Mouse (Mus musculus) hindbrain, embryonic 12.5 days (tissue): Measurements from ENCODE around the gene Vmp1. TPM values are rescaled to one million over a fixed set of nuclear protein-coding genes. Genes with fewer than 3 reads are reported as not detected.

ENCODE experiments used
- ATAC-seq: fragments of 200-750 bp; cut with Nextera tagmentation; 2 replicates; pipeline ENCODE4 v1.8.0; 2017; ENCODE audit warnings: moderate TSS enrichment; ENCODE audit not compliant: low FRiP score
- H3K27ac ChIP-seq: fragments of 300-500 bp; sonication (generic); 2 replicates; pipeline ENCODE4 v1.5.1; 2016; ENCODE audit warnings: mild to moderate bottlenecking
- H3K27me3 ChIP-seq: fragments of 300-500 bp; sonication (generic); 2 replicates; pipeline ENCODE4 v1.6.1; 2016; ENCODE audit warnings: mild to moderate bottlenecking
- H3K36me3 ChIP-seq: fragments of 300-500 bp; sonication (generic); 2 replicates; pipeline ENCODE4 v1.6.1; 2016; ENCODE audit warnings: mild to moderate bottlenecking
- H3K4me1 ChIP-seq: fragments of 300-500 bp; sonication (generic); 2 replicates; pipeline ENCODE4 v1.6.1; 2016
- H3K4me2 ChIP-seq: fragments of 300-500 bp; sonication (generic); replicated peaks from 2 replicates; pipeline ENCODE4 v1.6.1; 2016; ENCODE audit warnings: mild to moderate bottlenecking
- H3K4me3 ChIP-seq: fragments of 300-500 bp; sonication (generic); 2 replicates; pipeline ENCODE4 v1.5.1; 2016; ENCODE audit warnings: mild to moderate bottlenecking
- H3K9ac ChIP-seq: fragments of 300-500 bp; sonication (generic); 2 replicates; pipeline ENCODE4 v1.6.1; 2016; ENCODE audit warnings: mild to moderate bottlenecking, moderate library complexity
- H3K9me3 ChIP-seq: fragments of 300-500 bp; sonication (generic); replicated peaks from 2 replicates; pipeline ENCODE4 v1.6.1; 2016; ENCODE audit warnings: mild to moderate bottlenecking
- WGBS: fragments of 180-500 bp; shearing (Covaris S2); methylation state at CpG from one replicate; pipeline ENCODE4 v1.1.7; 2016; 5-methylcytosine and 5-hydroxymethylcytosine counted together
- polyA plus RNA-seq: library from polyadenylated mRNA; unstranded; fragments of >200 nt; fragmentation: Nextera tagmentation; extraction: Ambion mirVana; gene quantifications from 2 replicates; pipeline ENCODE4 v1.2.1, GENCODE M21; 2016

Gene Vmp1
- polyA plus RNA-seq, 1 experiment from 2014 or later = 90.0 TPM

- 79% methylated on average over 15 of the region's 15 CpGs for WGBS
- Histone ChIP-seq H3K4me1 (0 out of 2 replicates have a peak, but pooled peaks cover 2% of the 10 kb centered on the region), H3K27me3 (no peaks in the 10 kb centered on the region), H3K4me2 (no peak overlapping the region), H3K4me3 (no peak overlapping the region), H3K9me3 (no peaks in the 10 kb centered on the region), H3K36me3 (0 out of 2 replicates have a peak, but pooled peaks cover 8% of the 10 kb centered on the region), H3K9ac (no peak overlapping the region), H3K27ac (no peak overlapping the region)
- ATAC-seq = no peak
Observed at GRCm38 (mm10) chr11:86647706-86648447, 35.8 kb downstream of the Vmp1 start.

GRCm38 (mm10) chr11:86646885-86647459, 36.7 kb downstream of the Vmp1 start:
- Histone ChIP-seq H3K4me2 (no peak overlapping the region), H3K9ac (no peak overlapping the region), H3K27me3 (no peaks in the 10 kb centered on the region), H3K4me3 (no peak overlapping the region), H3K9me3 (no peaks in the 10 kb centered on the region), H3K4me1 (0 out of 2 replicates have a peak, but pooled peaks cover 2% of the 10 kb centered on the region), H3K36me3 (peaks cover 14% of the 10 kb centered on the region; the same call in 1 of the 2 replicates), H3K27ac (no peak overlapping the region)
- no peak for ATAC-seq
- 77% methylated on average over 3 of the region's 3 CpGs for whole genome bisulfite sequencing

GRCm38 (mm10) chr11:86646136-86646834, 37.4 kb downstream of the Vmp1 start:
- 57% methylated on average over 7 of the region's 7 CpGs for WGBS
- no peak overlapping the region for H3K27ac ChIP-seq
- no peak overlapping the region for H3K4me2 ChIP-seq
- no peak for ATAC-seq
- H3K27me3 ChIP-seq = no peaks in the 10 kb centered on the region
- 0 out of 2 replicates have a peak, but pooled peaks cover 2% of the 10 kb centered on the region for H3K4me1 ChIP-seq
- H3K9ac ChIP-seq = no peak overlapping the region
- no peak overlapping the region for H3K4me3 ChIP-seq
- H3K9me3 ChIP-seq = no peaks in the 10 kb centered on the region
- peaks cover 17% of the 10 kb centered on the region; the same call in 1 of the 2 replicates for H3K36me3 ChIP-seq

GRCm38 (mm10) chr11:86644553-86644952, 39.1 kb downstream of the Vmp1 start:
- Histone ChIP-seq H3K27ac (no peak overlapping the region), H3K4me1 (0 out of 2 replicates have a peak, but pooled peaks cover 2% of the 10 kb centered on the region), H3K36me3 (peaks cover 21% of the 10 kb centered on the region; the same call in 1 of the 2 replicates), H3K9me3 (no peaks in the 10 kb centered on the region), H3K4me2 (no peak overlapping the region), H3K9ac (no peak overlapping the region), H3K27me3 (no peaks in the 10 kb centered on the region), H3K4me3 (no peak overlapping the region)
- 93% methylated on average over 4 of the region's 4 CpGs for WGBS
- no peak for ATAC-seq

GRCm38 (mm10) chr11:86641714-86642113, 41.9 kb downstream of the Vmp1 start:
- 94% methylated on average over 4 of the region's 4 CpGs for WGBS
- ATAC-seq = no peak
- H3K4me2 ChIP-seq = no peak overlapping the region
- peaks cover 21% of the 10 kb centered on the region; the same call in 1 of the 2 replicates for H3K36me3 ChIP-seq
- H3K9ac ChIP-seq = no peak overlapping the region
- no peak overlapping the region for H3K27ac ChIP-seq
- H3K4me3 ChIP-seq = no peak overlapping the region
- H3K9me3 ChIP-seq = no peaks in the 10 kb centered on the region
- no peaks in the 10 kb centered on the region for H3K27me3 ChIP-seq
- H3K4me1 ChIP-seq = 0 out of 2 replicates have a peak, but pooled peaks cover 2% of the 10 kb centered on the region

- 76% methylated on average over 2 of the region's 2 CpGs for WGBS
- Histone ChIP-seq H3K9me3 (no peaks in the 10 kb centered on the region), H3K27me3 (no peaks in the 10 kb centered on the region), H3K9ac (no peak overlapping the region), H3K4me1 (no peaks in the 10 kb centered on the region), H3K4me2 (no peak overlapping the region), H3K36me3 (peaks cover 25% of the 10 kb centered on the region; the same call in 1 of the 2 replicates), H3K4me3 (no peak overlapping the region), H3K27ac (no peak overlapping the region)
- no peak for ATAC-seq
Observed at GRCm38 (mm10) chr11:86637697-86638096, 45.9 kb downstream of the Vmp1 start.

- Histone ChIP-seq H3K27ac (no peak overlapping the region), H3K27me3 (no peaks in the 10 kb centered on the region), H3K9me3 (no peaks in the 10 kb centered on the region), H3K36me3 (peaks cover 13% of the 10 kb centered on the region; the same call in 1 of the 2 replicates), H3K4me2 (no peak overlapping the region), H3K4me1 (no peaks in the 10 kb centered on the region), H3K4me3 (no peak overlapping the region), H3K9ac (no peak overlapping the region)
- 90% methylated on average over 6 of the region's 6 CpGs for WGBS
- no peak for ATAC-seq
Observed at GRCm38 (mm10) chr11:86634396-86634795, 49.2 kb downstream of the Vmp1 start.

- Histone ChIP-seq H3K4me2 (no peak overlapping the region), H3K9ac (no peak overlapping the region), H3K9me3 (no peaks in the 10 kb centered on the region), H3K27ac (no peak overlapping the region), H3K4me1 (no peaks in the 10 kb centered on the region), H3K27me3 (no peaks in the 10 kb centered on the region), H3K36me3 (peaks cover 10% of the 10 kb centered on the region; the same call in 1 of the 2 replicates), H3K4me3 (no peak overlapping the region)
- no peak for ATAC-seq
- 89% methylated on average over 7 of the region's 7 CpGs for WGBS
Observed at GRCm38 (mm10) chr11:86629941-86630340, 53.7 kb downstream of the Vmp1 start.

GRCm38 (mm10) chr11:86629445-86629844, 54.2 kb downstream of the Vmp1 start:
- ATAC-seq = no peak
- Histone ChIP-seq H3K36me3 (peaks cover 5% of the 10 kb centered on the region; the same call in 1 of the 2 replicates), H3K4me1 (no peaks in the 10 kb centered on the region), H3K4me3 (no peak overlapping the region), H3K9me3 (no peaks in the 10 kb centered on the region), H3K9ac (no peak overlapping the region), H3K4me2 (no peak overlapping the region), H3K27me3 (no peaks in the 10 kb centered on the region), H3K27ac (no peak overlapping the region)
- WGBS = 91% methylated on average over 3 of the region's 3 CpGs

GRCm38 (mm10) chr11:86628448-86628847, 55.2 kb downstream of the Vmp1 start:
- no peaks in the 10 kb centered on the region for H3K27me3 ChIP-seq
- H3K4me3 ChIP-seq = no peak overlapping the region
- H3K4me2 ChIP-seq = no peak overlapping the region
- H3K36me3 ChIP-seq = peaks cover 3% of the 10 kb centered on the region; the same call in 1 of the 2 replicates
- H3K9ac ChIP-seq = no peak overlapping the region
- 83% methylated on average over 2 of the region's 2 CpGs for WGBS
- no peak overlapping the region for H3K27ac ChIP-seq
- H3K9me3 ChIP-seq = no peaks in the 10 kb centered on the region
- H3K4me1 ChIP-seq = no peaks in the 10 kb centered on the region
- ATAC-seq = no peak

GRCm38 (mm10) chr11:86627649-86628048, 56.0 kb downstream of the Vmp1 start:
- ATAC-seq = no peak
- Histone ChIP-seq H3K9me3 (no peaks in the 10 kb centered on the region), H3K27me3 (no peaks in the 10 kb centered on the region), H3K9ac (no peak overlapping the region), H3K36me3 (no peaks in the 10 kb centered on the region), H3K4me1 (no peaks in the 10 kb centered on the region), H3K4me3 (no peak overlapping the region), H3K27ac (no peak overlapping the region), H3K4me2 (no peak overlapping the region)

- Histone ChIP-seq H3K36me3 (no peaks in the 10 kb centered on the region), H3K4me2 (no peak overlapping the region), H3K27me3 (no peaks in the 10 kb centered on the region), H3K27ac (no peak overlapping the region), H3K4me3 (no peak overlapping the region), H3K9ac (no peak overlapping the region), H3K9me3 (no peaks in the 10 kb centered on the region), H3K4me1 (no peaks in the 10 kb centered on the region; the same call in 1 of the 2 replicates)
- no peak for ATAC-seq
- WGBS = 92% methylated on average over 4 of the region's 4 CpGs
Observed at GRCm38 (mm10) chr11:86626714-86627113, 56.9 kb downstream of the Vmp1 start.
